Mouse (Mus musculus): ENCODE measurements at regions not wholly inside any gene's neighbourhood (a gene's known extent, or its start where the extent isn't known, plus 50 kb on each side); places are given as distances from the start of the nearest gene placed in this dataset.

DNA sequence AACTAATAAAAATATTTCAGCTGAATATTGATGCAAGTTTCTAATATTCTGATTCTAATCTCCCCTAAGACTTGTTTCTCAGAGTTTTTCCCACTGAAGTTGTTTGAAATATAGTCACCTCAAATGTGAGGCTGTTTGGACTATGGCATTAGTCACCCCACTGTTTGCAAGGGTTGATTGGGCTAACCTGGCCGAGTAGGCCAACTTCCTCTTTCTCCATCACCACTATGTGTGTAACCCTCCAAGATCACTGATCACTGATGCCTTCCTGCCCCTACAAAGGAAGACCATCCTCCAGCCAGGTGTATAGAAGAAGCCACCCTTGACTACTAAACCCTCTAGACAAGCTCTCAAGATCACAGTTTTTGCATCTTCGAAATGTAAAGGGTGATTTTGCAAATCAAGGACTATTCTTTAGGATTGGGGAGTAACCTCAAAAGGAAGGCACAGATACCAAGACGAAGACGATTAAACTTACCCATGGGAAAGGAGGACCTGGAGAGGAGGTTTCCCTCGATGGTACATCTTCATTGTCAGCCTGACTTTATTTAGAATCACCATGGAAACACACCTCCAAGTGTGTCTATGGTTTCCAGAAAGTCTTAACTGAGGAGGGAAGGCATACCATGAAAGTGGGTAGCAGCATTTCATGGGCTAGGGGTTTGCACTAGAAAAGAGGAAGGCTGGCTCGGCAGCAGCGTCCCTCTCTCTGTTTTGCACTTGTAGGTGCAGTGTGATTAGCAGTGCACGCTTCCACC is 84.8 kb downstream of the Tmco5 start:
- Histone ChIP-seq H3K4me3 (ENCODE audit: control insufficient read depth, low read depth, low read length) (no peak overlapping the region), H3K4me1 (ENCODE audit: control insufficient read depth, insufficient read depth, low read length) (peaks cover 4% of the 10 kb centered on the region; the same call in 1 of the 2 replicates), H3K27me3 (ENCODE audit: control insufficient read depth, insufficient read depth, low read length) (no peaks in the 10 kb centered on the region), H3K27ac (ENCODE audit: control insufficient read depth, insufficient read depth, low read depth, low read length) (no peak overlapping the region), H3K36me3 (ENCODE audit: control insufficient read depth, insufficient read depth, low read length) (no peaks in the 10 kb centered on the region)
- no peak for TF ChIP-seq POLR2A (IDR thresholded peaks at IDR 0.05; ENCODE audit: control insufficient read depth, low read depth, low read length)
- no peak for TF ChIP-seq CTCF (IDR thresholded peaks at IDR 0.05; ENCODE audit: control insufficient read depth, insufficient read depth, insufficient replicate concordance, low read depth, low read length)

GRCm38 (mm10) chr2:116966266-116966665 is 87.8 kb downstream of the Tmco5 start:
- H3K36me3 ChIP-seq (ENCODE audit: control insufficient read depth, insufficient read depth, low read length): no peaks in the 10 kb centered on the region
- H3K4me3 ChIP-seq (ENCODE audit: control insufficient read depth, low read depth, low read length): no peak overlapping the region
- H3K4me1 ChIP-seq (ENCODE audit: control insufficient read depth, insufficient read depth, low read length): peaks cover 4% of the 10 kb centered on the region; the same call in 1 of the 2 replicates
- no peaks in the 10 kb centered on the region for H3K27me3 ChIP-seq (ENCODE audit: control insufficient read depth, insufficient read depth, low read length)
- TF ChIP-seq POLR2A (IDR thresholded peaks at IDR 0.05; ENCODE audit: control insufficient read depth, low read depth, low read length): no peak
- no peak for TF ChIP-seq CTCF (IDR thresholded peaks at IDR 0.05; ENCODE audit: control insufficient read depth, insufficient read depth, insufficient replicate concordance, low read depth, low read length)
- H3K27ac ChIP-seq (ENCODE audit: control insufficient read depth, insufficient read depth, low read depth, low read length): no peak overlapping the region

DNA sequence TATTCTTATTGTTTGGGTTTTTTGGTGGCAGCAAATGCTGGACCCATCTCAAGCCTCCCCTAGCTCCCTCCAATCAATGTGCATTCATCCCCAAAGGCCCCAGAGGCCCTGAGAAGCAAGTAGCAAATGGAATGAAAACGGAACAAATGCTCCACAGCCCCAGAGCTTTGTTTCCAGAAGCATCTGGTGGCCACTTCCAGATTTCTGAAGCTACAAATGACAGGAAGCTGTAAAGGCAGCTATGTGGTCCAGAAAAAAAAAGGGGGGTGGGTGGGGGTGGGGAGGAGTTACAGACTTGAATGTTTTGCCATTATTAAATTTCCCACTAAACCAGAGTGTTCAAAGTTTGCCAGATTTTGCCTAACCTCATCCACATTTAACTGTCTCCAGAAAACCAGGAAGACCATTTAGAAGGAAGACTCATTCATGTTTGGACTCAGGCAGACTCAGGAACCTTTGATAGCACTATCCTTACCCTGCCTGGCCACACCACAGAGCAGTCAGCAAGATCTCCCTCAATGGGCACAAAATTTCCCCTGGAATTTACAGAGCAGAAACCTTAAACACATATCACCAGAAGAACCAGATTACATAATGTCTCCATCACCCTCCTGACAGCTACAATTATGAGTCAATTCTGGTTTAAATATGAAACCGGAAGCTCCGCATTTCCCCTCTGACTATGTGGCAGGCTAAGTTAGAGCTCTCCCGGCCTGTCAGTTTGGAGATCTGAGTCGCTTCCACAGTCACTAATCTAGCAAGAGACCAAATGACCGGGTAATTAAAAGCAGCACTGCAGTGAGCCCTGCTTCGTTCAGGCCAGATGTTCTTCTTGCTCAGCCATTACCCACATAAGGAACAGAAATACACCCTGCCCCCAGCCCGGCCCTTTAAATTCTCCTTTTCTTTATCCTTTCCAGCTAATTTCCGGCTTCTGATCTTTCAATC is 93.4 kb downstream of the Tmco5 start:
- peaks cover 14% of the 10 kb centered on the region for H3K4me1 ChIP-seq (ENCODE audit: control insufficient read depth, insufficient read depth, low read length)
- peak overlapping the region; percentile 60; the same call in 1 of the 2 replicates for H3K27ac ChIP-seq (ENCODE audit: control insufficient read depth, insufficient read depth, low read depth, low read length)
- H3K4me3 ChIP-seq (ENCODE audit: control insufficient read depth, low read depth, low read length): no peak overlapping the region
- TF ChIP-seq CTCF (IDR thresholded peaks at IDR 0.05; ENCODE audit: control insufficient read depth, insufficient read depth, insufficient replicate concordance, low read depth, low read length) (no peak), POLR2A (IDR thresholded peaks at IDR 0.05; ENCODE audit: control insufficient read depth, low read depth, low read length) (no peak)
- H3K36me3 ChIP-seq (ENCODE audit: control insufficient read depth, insufficient read depth, low read length): no peaks in the 10 kb centered on the region
- H3K27me3 ChIP-seq (ENCODE audit: control insufficient read depth, insufficient read depth, low read length): peaks cover 3% of the 10 kb centered on the region

DNA sequence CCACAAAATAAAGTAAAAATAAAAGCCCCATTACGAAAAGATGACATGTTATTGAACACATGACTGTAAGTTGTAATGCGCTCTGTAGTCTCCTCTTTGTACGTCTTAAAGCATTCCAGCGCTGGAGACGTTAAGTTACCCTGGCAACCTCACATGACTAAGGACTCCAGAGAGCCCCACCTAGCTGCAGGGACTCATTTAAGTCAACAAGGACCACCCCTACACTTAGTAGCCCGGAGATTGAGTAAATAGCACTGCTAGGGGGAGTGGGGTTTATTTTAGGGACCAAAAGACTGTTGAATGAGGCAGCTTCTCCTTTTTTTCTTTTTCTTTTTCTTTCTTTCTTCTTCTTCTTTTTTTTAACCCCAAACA is 94.1 kb downstream of the Tmco5 start:
- Histone ChIP-seq H3K4me3 (ENCODE audit: control insufficient read depth, low read depth, low read length) (no peak overlapping the region), H3K36me3 (ENCODE audit: control insufficient read depth, insufficient read depth, low read length) (no peaks in the 10 kb centered on the region), H3K4me1 (ENCODE audit: control insufficient read depth, insufficient read depth, low read length) (peaks cover 14% of the 10 kb centered on the region), H3K27me3 (ENCODE audit: control insufficient read depth, insufficient read depth, low read length) (peaks cover 3% of the 10 kb centered on the region), H3K27ac (ENCODE audit: control insufficient read depth, insufficient read depth, low read depth, low read length) (no peak overlapping the region; the same call in 1 of the 2 replicates)
- no peak for TF ChIP-seq CTCF (IDR thresholded peaks at IDR 0.05; ENCODE audit: control insufficient read depth, insufficient read depth, insufficient replicate concordance, low read depth, low read length)
- no peak for TF ChIP-seq POLR2A (IDR thresholded peaks at IDR 0.05; ENCODE audit: control insufficient read depth, low read depth, low read length)

- H3K4me1 ChIP-seq (ENCODE audit: control insufficient read depth, insufficient read depth, low read length): peaks cover 14% of the 10 kb centered on the region
- no peaks in the 10 kb centered on the region for H3K36me3 ChIP-seq (ENCODE audit: control insufficient read depth, insufficient read depth, low read length)
- no peak for TF ChIP-seq CTCF (IDR thresholded peaks at IDR 0.05; ENCODE audit: control insufficient read depth, insufficient read depth, insufficient replicate concordance, low read depth, low read length)
- no peak for TF ChIP-seq POLR2A (IDR thresholded peaks at IDR 0.05; ENCODE audit: control insufficient read depth, low read depth, low read length)
- H3K4me3 ChIP-seq (ENCODE audit: control insufficient read depth, low read depth, low read length): no peak overlapping the region
- H3K27ac ChIP-seq (ENCODE audit: control insufficient read depth, insufficient read depth, low read depth, low read length): no peak overlapping the region
- peaks cover 3% of the 10 kb centered on the region for H3K27me3 ChIP-seq (ENCODE audit: control insufficient read depth, insufficient read depth, low read length)
These were observed 95.0 kb downstream of the Tmco5 start for GRCm38 (mm10) chr2:116973441-116973840.

- Histone ChIP-seq H3K4me3 (ENCODE audit: control insufficient read depth, low read depth, low read length) (no peak overlapping the region), H3K4me1 (ENCODE audit: control insufficient read depth, insufficient read depth, low read length) (peaks cover 14% of the 10 kb centered on the region), H3K36me3 (ENCODE audit: control insufficient read depth, insufficient read depth, low read length) (no peaks in the 10 kb centered on the region), H3K27ac (ENCODE audit: control insufficient read depth, insufficient read depth, low read depth, low read length) (no peak overlapping the region), H3K27me3 (ENCODE audit: control insufficient read depth, insufficient read depth, low read length) (peaks cover 3% of the 10 kb centered on the region)
- TF ChIP-seq CTCF (IDR thresholded peaks at IDR 0.05; ENCODE audit: control insufficient read depth, insufficient read depth, insufficient replicate concordance, low read depth, low read length): no peak
These were observed 95.7 kb downstream of the Tmco5 start for GRCm38 (mm10) chr2:116974152-116974551.

- peaks cover 3% of the 10 kb centered on the region for H3K27me3 ChIP-seq (ENCODE audit: control insufficient read depth, insufficient read depth, low read length)
- H3K36me3 ChIP-seq (ENCODE audit: control insufficient read depth, insufficient read depth, low read length): no peaks in the 10 kb centered on the region
- H3K4me3 ChIP-seq (ENCODE audit: control insufficient read depth, low read depth, low read length): peak overlapping the region; percentile 85
- peaks cover 14% of the 10 kb centered on the region for H3K4me1 ChIP-seq (ENCODE audit: control insufficient read depth, insufficient read depth, low read length)
- no peak overlapping the region for H3K27ac ChIP-seq (ENCODE audit: control insufficient read depth, insufficient read depth, low read depth, low read length)
- TF ChIP-seq POLR2A (IDR thresholded peaks at IDR 0.05; ENCODE audit: control insufficient read depth, low read depth, low read length): no peak
- no peak for TF ChIP-seq CTCF (IDR thresholded peaks at IDR 0.05; ENCODE audit: control insufficient read depth, insufficient read depth, insufficient replicate concordance, low read depth, low read length)
These were observed 96.1 kb downstream of the Tmco5 start for GRCm38 (mm10) chr2:116974569-116975060.
